Mouse (Mus musculus): ENCODE data around the gene Slc25a39.

DNA sequence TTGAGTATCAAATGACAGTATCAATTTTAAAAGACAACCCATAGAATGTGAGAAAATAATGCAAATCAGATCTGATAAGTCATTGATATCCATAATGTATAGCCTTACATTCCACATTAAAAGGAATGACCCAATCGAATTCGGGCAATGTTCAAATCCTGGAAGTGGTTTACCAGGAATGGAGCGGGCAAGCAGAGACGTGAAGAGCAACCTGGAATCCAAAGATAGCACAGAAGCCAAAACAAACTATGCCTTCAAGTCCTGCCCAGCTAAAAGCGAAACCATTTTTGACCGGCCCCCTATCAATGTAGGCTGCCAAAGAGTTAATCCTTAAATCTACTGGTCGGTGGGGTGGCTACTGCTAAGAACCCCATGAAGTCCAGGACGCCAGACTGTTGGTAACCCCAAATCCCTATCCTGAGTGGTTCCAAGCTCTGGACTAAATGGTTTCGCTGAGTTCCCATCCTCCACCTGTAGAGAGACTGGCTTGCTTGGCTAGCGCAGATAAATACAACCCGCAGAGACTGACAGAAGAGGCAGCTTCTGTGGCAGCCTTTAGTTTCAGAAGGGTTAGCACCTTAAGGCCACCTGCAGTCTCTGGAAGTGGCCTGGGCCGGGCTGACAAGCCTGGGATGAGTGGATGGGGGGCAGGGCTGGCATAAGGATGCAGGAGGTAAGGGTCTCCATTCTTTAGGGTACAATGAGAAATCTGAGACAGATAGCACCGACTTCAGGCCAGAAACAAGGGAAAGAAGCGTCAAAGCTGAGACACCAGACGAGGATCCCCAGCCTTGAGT is 15.1 kb downstream of the Slc25a39 start:
- TF ChIP-seq CTCF (IDR thresholded peaks at IDR 0.05; ENCODE audit: extremely low read depth, insufficient read length, insufficient replicate concordance, low read depth, low read length) (no peak), POLR2A (IDR thresholded peaks at IDR 0.05; ENCODE audit: low read depth, low read length) (no peak)
